Mouse (Mus musculus) heart, postnatal 36 days (tissue): ENCODE results near the gene Abhd17a. TPM values are rescaled to one million over a fixed set of nuclear protein-coding genes. Genes with fewer than 3 reads are reported as not detected.

Source experiments
- DNase-seq, 2 experiments: peaks; one replicate each; pipeline ENCODE4 v3.0.0; 2021 to 2022
- intact Hi-C: fragments of 180-260 bp; cut with DNase I; formaldehyde crosslinking; loops from one replicate; pipeline ENCODE4 v1.15.1; 2025
- total RNA-seq, 2 experiments: library from RNA; stranded (reverse); gene quantifications; 2 replicates each; pipeline ENCODE4 v1.2.3; 2021

The Abhd17a gene
- total RNA-seq, result 10 to 100 TPM; 48.3 to 51.2 TPM

- DNase-seq, result peak; percentile 93 to 94
- intact Hi-C loops, result no loop called here
Observed at GRCm38 (mm10) chr10:80589879-80590854, at the start of gene Abhd17a. Abhd17a (minus strand) TSS chr10:80590341.

- intact Hi-C loops, result no loop called here
- DNase-seq, result no peak
Observed at GRCm38 (mm10) chr10:80635345-80635744, 45.2 kb upstream of the Abhd17a start.

GRCm38 (mm10) chr10:80628925-80629324 is 38.8 kb upstream of the Abhd17a start:
- DNase-seq, result no peak
- intact Hi-C loops, result no loop called here

GRCm38 (mm10) chr10:80627685-80628084 is 37.5 kb upstream of the Abhd17a start:
- intact Hi-C loops, result no loop called here
- peak; percentile 31 to 37 for DNase-seq

GRCm38 (mm10) chr10:80625764-80626163 is 35.6 kb upstream of the Abhd17a start:
- intact Hi-C loops, result no loop called here
- no peak for DNase-seq

- peak; percentile 66 to 73 for DNase-seq
- intact Hi-C loops, result loop anchor here (1.0 to 2.0 kb wide), 2 partner anchors 33 to 45 kb away; no protein-coding TSS in a partner anchor
Observed at GRCm38 (mm10) chr10:80623457-80624191, 33.5 kb upstream of the Abhd17a start.

GRCm38 (mm10) chr10:80622661-80623456 is 32.7 kb upstream of the Abhd17a start, which contains the start of gene Csnk1g2:
Csnk1g2 (plus strand) TSS chr10:80622838.
- DNase-seq, result no peak
- intact Hi-C loops, result loop anchor here (1.0 to 2.0 kb wide), 2 partner anchors 33 to 44 kb away; no protein-coding TSS in a partner anchor

GRCm38 (mm10) chr10:80621940-80622660 is 32.0 kb upstream of the Abhd17a start:
- peak; percentile 99 for DNase-seq
- intact Hi-C loops, result loop anchor here (2.0 kb wide), 1 partner anchor 43 kb away; no protein-coding TSS in a partner anchor

GRCm38 (mm10) chr10:80621690-80621939 is 31.5 kb upstream of the Abhd17a start:
- intact Hi-C loops, result no loop called here

GRCm38 (mm10) chr10:80620796-80621689 is 30.9 kb upstream of the Abhd17a start:
- DNase-seq, result no peak
- intact Hi-C loops, result no loop called here

More at GRCm38 (mm10) chr10:80621690-80621939, 31.5 kb upstream of the Abhd17a start:
- no peak for DNase-seq

- DNase-seq, result no peak
- intact Hi-C loops, result no loop called here
Observed at GRCm38 (mm10) chr10:80620365-80620764, 30.2 kb upstream of the Abhd17a start.

GRCm38 (mm10) chr10:80619465-80620244 is 29.5 kb upstream of the Abhd17a start:
- DNase-seq, result no peak
- intact Hi-C loops, result no loop called here

GRCm38 (mm10) chr10:80618181-80618580 is 28.0 kb upstream of the Abhd17a start:
- no peak for DNase-seq
- intact Hi-C loops, result no loop called here

- intact Hi-C loops, result no loop called here
- DNase-seq, result no peak
Observed at GRCm38 (mm10) chr10:80614351-80614750, 24.2 kb upstream of the Abhd17a start.

- intact Hi-C loops, result no loop called here
- no peak for DNase-seq
Observed at GRCm38 (mm10) chr10:80613821-80614220, 23.7 kb upstream of the Abhd17a start.

GRCm38 (mm10) chr10:80611905-80612304 is 21.8 kb upstream of the Abhd17a start:
- intact Hi-C loops, result loop anchor here (2.0 kb wide), 2 partner anchors 49 to 73 kb away; no protein-coding TSS in a partner anchor
- no peak for DNase-seq

- DNase-seq, result peak; percentile 60 to 67
- intact Hi-C loops, result loop anchor here (2.0 kb wide), 2 partner anchors 50 to 74 kb away; no protein-coding TSS in a partner anchor
Observed at GRCm38 (mm10) chr10:80611024-80611423, 20.9 kb upstream of the Abhd17a start.
